Mouse (Mus musculus) Patski (cell line): Measurements from ENCODE around the gene Ly6g6c. TPM values are rescaled to one million over a fixed set of nuclear protein-coding genes. Genes with fewer than 3 reads are reported as not detected.

Experiments
- ATAC-seq: fragments of 100-300 bp; one replicate; pipeline ENCODE4 v1.8.0; 2021
- CTCF ChIA-PET: fragments of 350-600 bp; sonication (Branson Sonifier 250); formaldehyde crosslinking; loops from one replicate; lab custom pipeline; 2022; ENCODE audit warnings: inconsistent platforms; lab: Charles Lee
- POLR2A ChIA-PET: fragments of 350-600 bp; sonication (Branson Sonifier 250); formaldehyde crosslinking; loops from one replicate; lab custom pipeline; 2022; ENCODE audit warnings: antibody characterized with exemption, inconsistent platforms; lab: Charles Lee
- DNase-seq: peaks from one replicate; pipeline ENCODE4 v3.0.0-alpha.2; 2011; ENCODE audit warnings: low read depth, low spot score
- H3K27me3 ChIP-seq: fragments of 371-371 bp; one replicate; pipeline ENCODE4 v1.5.1; 2021
- CTCF ChIP-seq: fragments of 100-300 bp; IDR thresholded peaks from one replicate; pipeline ENCODE4 v1.5.1; 2021
- in situ Hi-C: fragments of 300-500 bp; cut with MboI; formaldehyde crosslinking; loops from 3 replicates; pipeline ENCODE4 v1.11.1; 2018; ENCODE audit warnings: low pct_unique_long_range_greater_than_20kb, mixed read lengths
- polyA plus RNA-seq: library from polyadenylated mRNA; unstranded; gene quantifications from one replicate; pipeline ENCODE4 v1.2.3, GENCODE M21; 2021

The Ly6g6c gene
- polyA plus RNA-seq, 1 experiment from 2014 or later = not detected

- ATAC-seq = peak; percentile 48
- in situ Hi-C loops = no loop called here
- CTCF ChIA-PET = interaction anchor here (0.6 to 1.1 kb wide), 3 partner anchors 9 to 30 kb away, joined by 3 to 4 read pairs (median 3); no protein-coding TSS in a partner anchor
Observed at GRCm38 (mm10) chr17:35051156-35052086, 13.8 kb upstream of the Ly6g6c start.

GRCm38 (mm10) chr17:35052271-35052798 is 12.9 kb upstream of the Ly6g6c start:
- no peaks in the 10 kb centered on the region for H3K27me3 ChIP-seq
- in situ Hi-C loops = no loop called here
- DNase-seq (no peak), ATAC-seq (no peak)
- TF ChIP-seq CTCF = no peak
- POLR2A ChIA-PET = interaction anchor here (0.8 to 1.8 kb wide), 5 partner anchors 8 to 59 kb away, joined by 3 to 9 read pairs (median 4); no protein-coding TSS in a partner anchor
- CTCF ChIA-PET = interaction anchor here (0.9 kb wide), 1 partner anchor 31 kb away, joined by 4 read pairs; no protein-coding TSS in a partner anchor

More at GRCm38 (mm10) chr17:35051156-35052086, 13.8 kb upstream of the Ly6g6c start:
- TF ChIP-seq CTCF = no peak
- H3K27me3 ChIP-seq = no peaks in the 10 kb centered on the region
- POLR2A ChIA-PET = interaction anchor here (0.7 to 1.8 kb wide), 7 partner anchors 8 to 94 kb away, joined by 3 to 9 read pairs (median 3); no protein-coding TSS in a partner anchor
- no peak for DNase-seq

- no peak for ATAC-seq
- in situ Hi-C loops = no loop called here
- CTCF ChIA-PET = interaction anchor here (0.9 kb wide), 1 partner anchor 32 kb away, joined by 3 read pairs; no protein-coding TSS in a partner anchor
- POLR2A ChIA-PET = no interaction called here
- TF ChIP-seq CTCF = no peak
- no peak for DNase-seq
- H3K27me3 ChIP-seq = no peaks in the 10 kb centered on the region
Observed at GRCm38 (mm10) chr17:35055691-35056495, 9.3 kb upstream of the Ly6g6c start.

DNA sequence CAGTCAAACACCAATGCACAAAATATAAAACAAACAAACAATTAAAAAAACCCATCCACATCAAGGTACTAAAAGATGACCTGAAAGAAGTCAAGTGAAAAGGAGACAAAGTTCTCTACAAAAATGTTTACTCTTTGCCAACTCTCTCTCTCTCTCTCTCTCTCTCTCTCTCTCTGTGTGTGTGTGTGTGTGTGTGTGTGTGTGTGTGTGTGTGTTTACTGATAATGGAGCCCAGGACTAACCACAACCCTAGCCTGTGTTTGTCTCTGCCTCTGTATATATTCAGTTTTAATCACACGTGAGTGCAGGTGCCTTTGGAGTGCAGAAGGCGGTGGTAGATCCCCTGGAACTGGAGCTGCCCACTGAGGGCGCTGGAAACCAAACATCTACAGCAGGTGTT is 8.1 kb upstream of the Ly6g6c start:
- CTCF ChIA-PET = no interaction called here
- DNase-seq (no peak), ATAC-seq (no peak)
- H3K27me3 ChIP-seq = no peaks in the 10 kb centered on the region
- in situ Hi-C loops = no loop called here
- TF ChIP-seq CTCF = no peak
- POLR2A ChIA-PET = interaction anchor here (0.9 kb wide), 1 partner anchor 27 kb away, joined by 4 read pairs; no protein-coding TSS in a partner anchor

- CTCF ChIA-PET = interaction anchor here (1.1 kb wide), 1 partner anchor 17 kb away, joined by 3 read pairs; no protein-coding TSS in a partner anchor
- no peaks in the 10 kb centered on the region for H3K27me3 ChIP-seq
- ATAC-seq (no peak), DNase-seq (no peak)
- in situ Hi-C loops = no loop called here
- POLR2A ChIA-PET = interaction anchor here (0.7 to 1.8 kb wide), 5 partner anchors 9 to 48 kb away, joined by 4 to 9 read pairs (median 4); partner anchors contain the start of gene Clic1
- no peak for TF ChIP-seq CTCF
Observed at GRCm38 (mm10) chr17:35058316-35058715, 6.9 kb upstream of the Ly6g6c start.

- peak; percentile 70 for ATAC-seq
- ChIA-PET POLR2A (interaction anchor here (0.7 to 1.8 kb wide), 9 partner anchors 7 to 108 kb away, joined by 3 to 9 read pairs (median 3); partner anchors contain the start of gene Clic1), CTCF (interaction anchor here (0.8 to 1.4 kb wide), 6 partner anchors 8 to 39 kb away, joined by 3 to 5 read pairs (median 3); partner anchors contain the start of gene Ly6g6f)
- no peak for TF ChIP-seq CTCF
- H3K27me3 ChIP-seq = no peaks in the 10 kb centered on the region
- in situ Hi-C loops = no loop called here
- no peak for DNase-seq
Observed at GRCm38 (mm10) chr17:35058911-35059892, 6.0 kb upstream of the Ly6g6c start, which contains the start of gene Ddah2. Gene Ddah2, plus strand, starts transcription at chr17:35059035.

DNA sequence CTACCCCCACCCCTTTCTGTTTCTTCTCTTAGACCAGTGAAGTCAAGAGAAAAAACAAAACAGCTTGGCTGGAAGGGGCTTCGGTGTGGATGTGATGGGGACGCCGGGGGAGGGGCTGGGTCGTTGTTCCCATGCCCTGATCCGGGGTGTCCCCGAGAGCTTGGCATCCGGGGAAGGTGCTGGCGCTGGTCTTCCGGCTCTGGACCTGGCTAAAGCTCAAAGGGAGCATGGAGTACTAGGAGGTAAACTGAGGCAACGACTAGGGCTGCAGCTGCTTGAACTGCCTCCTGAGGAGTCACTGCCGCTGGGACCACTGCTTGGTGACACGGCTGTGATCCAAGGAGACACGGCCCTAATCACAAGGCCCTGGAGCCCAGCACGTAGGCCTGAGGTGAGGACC is 5.1 kb upstream of the Ly6g6c start:
- ChIA-PET POLR2A (interaction anchor here (0.7 to 1.6 kb wide), 6 partner anchors 8 to 109 kb away, joined by 3 to 9 read pairs (median 3); no protein-coding TSS in a partner anchor), CTCF (interaction anchor here (0.8 to 1.4 kb wide), 5 partner anchors 9 to 40 kb away, joined by 3 to 5 read pairs (median 3); partner anchors contain the start of gene Ly6g6f)
- DNase-seq (no peak), ATAC-seq (no peak)
- no peaks in the 10 kb centered on the region for H3K27me3 ChIP-seq
- TF ChIP-seq CTCF = no peak
- in situ Hi-C loops = loop anchor here (5.0 kb wide), 1 partner anchor 38 kb away; no protein-coding TSS in a partner anchor

- DNase-seq = no peak
- CTCF ChIA-PET = interaction anchor here (1.2 kb wide), 1 partner anchor 40 kb away, joined by 3 read pairs; no protein-coding TSS in a partner anchor
- POLR2A ChIA-PET = interaction anchor here (0.6 to 1.3 kb wide), 2 partner anchors 9 to 25 kb away, joined by 3 read pairs; no protein-coding TSS in a partner anchor
- no peak for TF ChIP-seq CTCF
- in situ Hi-C loops = loop anchor here (5.0 kb wide), 1 partner anchor 39 kb away; no protein-coding TSS in a partner anchor
- no peak for ATAC-seq
- no peaks in the 10 kb centered on the region for H3K27me3 ChIP-seq
Observed at GRCm38 (mm10) chr17:35060737-35061297, 4.4 kb upstream of the Ly6g6c start.
